In the genomic region with DNA sequence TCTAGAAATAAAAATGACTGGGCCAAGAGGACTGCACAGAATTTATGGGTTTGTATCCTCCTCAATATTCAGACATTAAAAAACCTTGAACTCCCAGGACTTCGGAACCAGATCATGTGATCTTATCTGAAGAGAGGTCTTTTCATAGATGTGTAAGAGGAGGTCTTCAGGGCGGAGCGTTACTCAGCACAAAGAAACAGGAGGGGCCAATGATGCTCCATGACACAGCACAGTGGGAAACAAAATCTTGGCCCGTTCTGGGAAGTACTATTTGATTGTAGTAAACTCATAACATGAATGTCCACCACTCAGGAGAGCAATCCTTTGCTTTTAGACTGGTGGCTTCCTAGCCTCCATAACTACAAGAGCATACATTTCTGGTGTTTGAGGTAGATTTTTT, we compare ENCODE assay signal across 27 mouse cellular contexts. TPM values are rescaled to one million over a fixed set of nuclear protein-coding genes. Genes with fewer than 3 reads are reported as not detected.
A peak's percentile ranks its signal among the peaks of the same experiment; 100 is the strongest.
DNase-seq lines count a peak whose midpoint lies in the region; TF ChIP-seq lines count a peak whose summit lies in the region.
"Had no signal": no experiment of that assay in that cellular context is flagged by ENCODE, and none has a peak within 500 bp of the region (broad histone marks: within the 10 kb centered on the region; RNA-seq: fewer than 3 reads in every experiment).

No protein-coding gene starts in this region.

- TF ChIP-seq CTCF in E14TG2a.4 (conservative IDR thresholded peaks at IDR 0.05; ENCODE audit: low read length) = no peak

- in situ Hi-C loops in ES-E14 (cut with MboI; ENCODE audit: low sequenced_read_pairs in 2 of 2, unreplicated experiment in 2 of 2) = no loop called here

- no peak overlapping the region; the same call in 1 of the 2 replicates for H3K27ac ChIP-seq in ES-E14 (ENCODE audit: insufficient read depth, low read depth, low read length, poor library complexity, severe bottlenecking)
- H3K27ac ChIP-seq: embryonic facial prominence, embryonic 13.5 days; embryonic facial prominence, embryonic 15.5 days; forebrain, embryonic 10.5 days; forebrain, embryonic 12.5 days; forebrain, embryonic 15.5 days had no signal

- no peak overlapping the region for H3K9ac ChIP-seq in ES-E14 (ENCODE audit: insufficient read depth, low read depth, low read length, poor library complexity, severe bottlenecking)
- H3K9ac ChIP-seq: embryonic facial prominence, embryonic 13.5 days; embryonic facial prominence, embryonic 15.5 days; forebrain, embryonic 12.5 days; forebrain, embryonic 15.5 days; forebrain, postnatal 0 days had no signal

- peaks cover 53% of the 10 kb centered on the region for H3K4me1 ChIP-seq in E14TG2a.4 (replicated peaks; ENCODE audit: low read depth, low read length)
- H3K4me1 ChIP-seq in ES-E14 (ENCODE audit: control insufficient read depth in 2 of 2, insufficient read depth in 2 of 2, low read length in 2 of 2, poor library complexity in 1 of 2) = no peaks in the 10 kb centered on the region
- H3K4me1 ChIP-seq: embryonic facial prominence, embryonic 13.5 days; embryonic facial prominence, embryonic 15.5 days; forebrain, embryonic 10.5 days; forebrain, embryonic 12.5 days; forebrain, embryonic 15.5 days had no signal

- no peaks in the 10 kb centered on the region for H3K27me3 ChIP-seq in E14TG2a.4 (ENCODE audit: insufficient read depth, low read length)
- H3K27me3 ChIP-seq: CH12.LX; embryonic facial prominence, embryonic 13.5 days; embryonic facial prominence, embryonic 15.5 days; forebrain, embryonic 12.5 days; forebrain, embryonic 15.5 days had no signal

- H3K9me3 ChIP-seq in E14TG2a.4 (ENCODE audit: low read length) (no peaks in the 10 kb centered on the region), ES-E14 (ENCODE audit: control insufficient read depth, insufficient read depth, low read depth, low read length) (no peaks in the 10 kb centered on the region)
- H3K9me3 ChIP-seq: embryonic facial prominence, embryonic 13.5 days; embryonic facial prominence, embryonic 15.5 days; forebrain, embryonic 10.5 days; forebrain, embryonic 12.5 days; forebrain, embryonic 15.5 days had no signal

- H3K4me3 ChIP-seq in E14TG2a.4 (replicated peaks; ENCODE audit: low read length) (peak overlapping the region; percentile 1; the same call in 1 of the 2 replicates), ES-E14 (ENCODE audit: insufficient read depth in 1 of 2, low read depth in 1 of 2, low read length in 2 of 2, poor library complexity in 1 of 2, severe bottlenecking in 1 of 2) (peak overlapping the region in 1 of 2 experiments; percentile 11; a peak in 1 of 4 replicates)
- H3K4me3 ChIP-seq: embryonic facial prominence, embryonic 13.5 days; embryonic facial prominence, embryonic 15.5 days; erythroblast, embryonic 14.5 days; forebrain, embryonic 10.5 days; forebrain, embryonic 12.5 days; forebrain, embryonic 15.5 days had no signal

- H3K36me3 ChIP-seq in E14TG2a.4 (ENCODE audit: insufficient read depth, low read length) (peaks cover 93% of the 10 kb centered on the region), ES-E14 (ENCODE audit: control insufficient read depth, insufficient read depth, low read length, poor library complexity, severe bottlenecking) (peaks cover 46% of the 10 kb centered on the region)
- H3K36me3 ChIP-seq: embryonic facial prominence, embryonic 13.5 days; embryonic facial prominence, embryonic 15.5 days; forebrain, embryonic 10.5 days; forebrain, embryonic 12.5 days; forebrain, embryonic 15.5 days had no signal

- DNase-seq in ES-E14 (ENCODE audit: low read depth, low spot score) (no peak), ZHBTc4 (ENCODE audit: low read depth, low spot score) (peak; percentile 77), MN1 (ENCODE audit: low spot score) (no peak)
- no peak for DNase-seq in layer of hippocampus, adult 9-10 months (ENCODE audit: low spot score)
- DNase-seq: adrenal gland, adult 2 months; adrenal gland, postnatal 10 days; adrenal gland, postnatal 25 days; B cell, adult 2 months; cerebellum, adult 11 months; cerebellum, adult 18-20 months; cerebellum, adult 8-10 months; cerebellum, adult 9-11 months; cerebellum, postnatal 14 days; cerebellum, postnatal 36 days; embryo, embryonic 11 days; forebrain, postnatal 0 days had no signal

TF ChIP-seq in ES-E14, 5 proteins besides CTCF, POLR2A, EP300 and RAD21:
- TF ChIP-seq MAFK (IDR thresholded peaks at IDR 0.05; ENCODE audit: insufficient read depth, low read depth, low read length) = peak; percentile 81
- TF ChIP-seq ZC3H11A (IDR thresholded peaks at IDR 0.05; ENCODE audit: borderline replicate concordance, low read depth, low read length) = no peak

RNA-seq across cellular contexts. Expression of gene Zfp42, which starts 12.6 kb away (rescaled TPM):
- 412 and 503 TPM in 2 replicates for total RNA-seq in ES-E14 (2012; rRNA removed)
- total RNA-seq: adrenal gland, adult 2 months; adrenal gland, postnatal 10 days; adrenal gland, postnatal 25 days; adrenal gland, postnatal 4 days; CH12.LX; common myeloid progenitor, adult 5-6 weeks; forebrain, postnatal 0 days; MEL had no signal
